Mouse (Mus musculus) midbrain, postnatal 0 days (tissue): ENCODE data around the gene Cobll1. TPM values are rescaled to one million over a fixed set of nuclear protein-coding genes. Genes with fewer than 3 reads are reported as not detected.
"Not testable (repeated sequence)": the region's sequence is repeated elsewhere in the genome, so short reads cannot be mapped to it uniquely, and the experiment has no call there.

ENCODE experiments used
- ATAC-seq: fragments of 200-750 bp; cut with Nextera tagmentation; 2 replicates; pipeline ENCODE4 v1.8.0; 2017; ENCODE audit warnings: moderate number of reproducible peaks, mild to moderate bottlenecking, moderate TSS enrichment, moderate library complexity; ENCODE audit not compliant: low FRiP score
- DNase-seq: peaks from one replicate; pipeline ENCODE4 v3.0.0-alpha.2; 2015; ENCODE audit warnings: low spot score
- H3K27ac ChIP-seq: fragments of 300-500 bp; sonication (generic); 2 replicates; pipeline ENCODE4 v1.5.1; 2014; ENCODE audit warnings: low read depth, mild to moderate bottlenecking, low read length, mixed read lengths
- H3K27me3 ChIP-seq: fragments of 300-500 bp; sonication (generic); 2 replicates; pipeline ENCODE4 v1.6.1; 2014; ENCODE audit warnings: low read length, control low read depth, mixed read lengths; ENCODE audit not compliant: insufficient read depth
- H3K36me3 ChIP-seq: fragments of 300-500 bp; sonication (generic); 2 replicates; pipeline ENCODE4 v1.6.1; 2014; ENCODE audit warnings: low read length, control low read depth, mixed read lengths; ENCODE audit not compliant: insufficient read depth
- H3K4me1 ChIP-seq: fragments of 300-500 bp; sonication (generic); 2 replicates; pipeline ENCODE4 v1.6.1; 2014; ENCODE audit warnings: mild to moderate bottlenecking, control low read depth, antibody characterized with exemption, low read length, mixed read lengths; ENCODE audit not compliant: insufficient read depth
- H3K4me2 ChIP-seq: fragments of 300-500 bp; sonication (generic); 2 replicates; pipeline ENCODE4 v1.6.1; 2014; ENCODE audit warnings: low read depth, mild to moderate bottlenecking, low read length, mixed read lengths; ENCODE audit not compliant: poor library complexity, severe bottlenecking
- H3K4me3 ChIP-seq: fragments of 300-500 bp; sonication (generic); 2 replicates; pipeline ENCODE4 v1.5.1; 2014; ENCODE audit warnings: low read depth, mild to moderate bottlenecking, low read length, moderate library complexity
- H3K9ac ChIP-seq: fragments of 300-500 bp; sonication (generic); replicated peaks from 2 replicates; pipeline ENCODE4 v1.6.1; 2014; ENCODE audit warnings: mild to moderate bottlenecking, low read length, moderate library complexity, mixed read lengths; ENCODE audit not compliant: poor library complexity, severe bottlenecking
- H3K9me3 ChIP-seq: fragments of 300-500 bp; sonication (generic); 2 replicates; pipeline ENCODE4 v1.6.1; 2016; ENCODE audit warnings: low read length, control low read depth
- CTCF ChIP-seq: IDR thresholded peaks from 2 replicates; pipeline ENCODE4 v1.5.1; 2016; ENCODE audit warnings: antibody characterized with exemption, mild to moderate bottlenecking
- WGBS: fragments of 180-500 bp; shearing (Covaris S2); extraction: QIAGEN DNeasy Blood & Tissue Kit; methylation state at CpG from one replicate; pipeline ENCODE4 v1.1.7; 2014; 5-methylcytosine and 5-hydroxymethylcytosine counted together
- polyA plus RNA-seq: library from polyadenylated mRNA; unstranded; fragments of >200 nt; fragmentation: Nextera tagmentation; extraction: Ambion mirVana; gene quantifications from 2 replicates; pipeline ENCODE4 v1.2.1, GENCODE M21; 2015
- total RNA-seq: library from RNA; depleted of rRNA; stranded (reverse); fragments of >200 nt; gene quantifications from 2 replicates; pipeline ENCODE4 v1.2.3, GENCODE M21; 2014

Gene Cobll1
- total and polyA plus RNA-seq, 2 experiments from 2014 or later, result 2.5 to 2.9 TPM

GRCm38 (mm10) chr2:65273910-65274309 is 34.7 kb upstream of the Cobll1 start:
- WGBS, result 49% methylated on average over 2 of the region's 2 CpGs
- H3K4me1 ChIP-seq, result no peaks in the 10 kb centered on the region
- TF ChIP-seq CTCF, result no peak

GRCm38 (mm10) chr2:65268731-65269130 is 29.5 kb upstream of the Cobll1 start:
- Histone ChIP-seq H3K36me3 (no peaks in the 10 kb centered on the region), H3K4me3 (no peak overlapping the region), H3K9ac (no peak overlapping the region), H3K4me1 (no peaks in the 10 kb centered on the region), H3K4me2 (no peak overlapping the region), H3K9me3 (no peaks in the 10 kb centered on the region), H3K27ac (no peak overlapping the region), H3K27me3 (no peaks in the 10 kb centered on the region)
- no peak for ATAC-seq
- no peak for TF ChIP-seq CTCF
- WGBS, result 93% methylated on average over 6 of the region's 6 CpGs
- no peak for DNase-seq

More at GRCm38 (mm10) chr2:65273910-65274309, 34.7 kb upstream of the Cobll1 start:
- Histone ChIP-seq H3K4me3 (no peak overlapping the region), H3K9ac (no peak overlapping the region), H3K27ac (no peak overlapping the region), H3K9me3 (no peaks in the 10 kb centered on the region), H3K4me2 (no peak overlapping the region), H3K36me3 (no peaks in the 10 kb centered on the region), H3K27me3 (no peaks in the 10 kb centered on the region)
- DNase-seq (no peak), ATAC-seq (no peak)

DNA sequence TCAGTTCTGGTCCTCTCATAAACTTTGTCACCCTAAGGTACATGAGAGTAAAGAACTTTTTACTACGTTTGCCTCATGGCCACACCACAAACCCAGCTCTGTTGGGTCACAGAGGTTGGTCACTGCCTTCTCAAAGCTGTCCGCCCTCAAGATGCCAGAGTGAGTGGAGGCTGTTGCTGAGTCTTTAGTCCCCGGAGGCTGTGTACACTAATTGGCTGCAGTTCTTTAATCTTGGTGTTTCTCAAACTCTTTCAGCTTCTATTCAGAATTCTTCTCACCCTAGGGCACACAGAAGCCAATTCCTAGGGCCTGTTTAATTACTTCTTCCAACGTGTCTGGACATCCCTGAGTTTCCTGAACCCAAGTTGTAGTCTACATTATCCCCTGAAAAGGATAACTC is 28.6 kb upstream of the Cobll1 start:
- H3K4me2 ChIP-seq, result no peak overlapping the region
- no peak overlapping the region for H3K4me3 ChIP-seq
- no peak overlapping the region for H3K9ac ChIP-seq
- 58% methylated on average over 4 of the region's 4 CpGs for WGBS
- H3K36me3 ChIP-seq, result no peaks in the 10 kb centered on the region
- no peak for DNase-seq
- H3K9me3 ChIP-seq, result no peaks in the 10 kb centered on the region
- ATAC-seq, result no peak
- H3K4me1 ChIP-seq, result no peaks in the 10 kb centered on the region
- H3K27me3 ChIP-seq, result no peaks in the 10 kb centered on the region
- TF ChIP-seq CTCF, result no peak
- H3K27ac ChIP-seq, result no peak overlapping the region

DNA sequence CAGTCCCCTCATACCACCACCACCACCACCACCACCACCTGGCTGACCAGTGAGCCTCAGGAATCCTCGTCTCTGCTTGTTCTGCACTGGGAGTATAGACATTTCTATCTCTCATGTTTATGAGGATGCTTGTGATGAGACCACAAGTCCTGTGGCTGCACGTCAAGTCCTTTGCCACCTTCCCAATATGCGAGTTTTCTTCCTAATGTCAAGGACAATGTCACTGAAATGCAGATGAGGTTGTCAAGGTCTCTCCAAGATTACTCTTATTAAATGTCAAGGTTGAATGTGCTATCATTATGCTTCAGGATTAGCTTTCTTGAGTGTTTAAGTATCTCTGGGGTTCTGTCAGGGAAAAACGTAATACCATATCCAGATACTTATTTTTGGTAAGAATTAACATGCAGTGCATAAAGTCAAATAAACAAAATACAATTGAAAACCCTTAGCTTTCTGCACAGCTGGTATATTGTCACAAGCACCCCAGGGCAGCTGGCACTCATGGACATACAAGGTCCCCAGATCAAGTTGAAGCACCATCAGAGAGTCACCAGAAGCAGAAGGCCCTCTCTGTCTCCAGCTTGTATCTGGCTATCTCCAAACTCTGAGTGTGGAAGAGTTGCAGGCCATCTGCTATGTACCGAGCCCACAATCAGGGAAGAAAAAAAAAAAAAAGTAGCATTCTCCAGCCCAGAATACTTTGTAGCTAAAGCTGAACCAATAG is 27.5 kb upstream of the Cobll1 start:
- Histone ChIP-seq H3K9me3 (no peaks in the 10 kb centered on the region), H3K27me3 (no peaks in the 10 kb centered on the region), H3K4me2 (no peak overlapping the region), H3K4me3 (no peak overlapping the region), H3K36me3 (no peaks in the 10 kb centered on the region), H3K9ac (no peak overlapping the region), H3K4me1 (no peaks in the 10 kb centered on the region), H3K27ac (no peak overlapping the region)
- DNase-seq (no peak), ATAC-seq (no peak)
- no peak for TF ChIP-seq CTCF
- 83% methylated on average over 5 of the region's 5 CpGs for whole genome bisulfite sequencing

DNA sequence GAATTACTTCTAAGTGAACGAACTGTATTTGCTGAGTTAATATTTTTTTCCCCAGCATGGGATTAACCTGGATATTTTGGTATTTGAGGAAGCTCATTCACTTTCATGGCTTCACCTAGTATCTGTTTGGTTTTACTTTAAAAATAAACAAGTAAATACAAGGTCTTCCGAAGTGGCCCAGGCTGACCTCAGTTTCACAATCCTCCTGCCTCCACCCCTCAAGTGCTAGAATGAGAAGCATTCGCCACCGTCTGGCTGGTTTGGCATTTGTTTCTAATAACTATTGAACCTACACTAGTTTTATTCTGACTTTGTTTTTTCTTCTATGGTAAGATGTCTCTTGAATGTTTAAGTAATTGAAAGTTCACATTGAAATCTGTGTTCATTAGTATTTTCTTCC is 23.0 kb upstream of the Cobll1 start:
- no peaks in the 10 kb centered on the region for H3K27me3 ChIP-seq
- 75% methylated on average over 4 of the region's 4 CpGs for WGBS
- no peak for TF ChIP-seq CTCF
- H3K27ac ChIP-seq, result no peak overlapping the region
- DNase-seq, result no peak
- H3K4me1 ChIP-seq, result no peaks in the 10 kb centered on the region
- H3K36me3 ChIP-seq, result no peaks in the 10 kb centered on the region
- no peak overlapping the region for H3K9ac ChIP-seq
- no peak overlapping the region for H3K4me3 ChIP-seq
- H3K4me2 ChIP-seq, result no peak overlapping the region
- no peak for ATAC-seq
- H3K9me3 ChIP-seq, result no peaks in the 10 kb centered on the region

DNA sequence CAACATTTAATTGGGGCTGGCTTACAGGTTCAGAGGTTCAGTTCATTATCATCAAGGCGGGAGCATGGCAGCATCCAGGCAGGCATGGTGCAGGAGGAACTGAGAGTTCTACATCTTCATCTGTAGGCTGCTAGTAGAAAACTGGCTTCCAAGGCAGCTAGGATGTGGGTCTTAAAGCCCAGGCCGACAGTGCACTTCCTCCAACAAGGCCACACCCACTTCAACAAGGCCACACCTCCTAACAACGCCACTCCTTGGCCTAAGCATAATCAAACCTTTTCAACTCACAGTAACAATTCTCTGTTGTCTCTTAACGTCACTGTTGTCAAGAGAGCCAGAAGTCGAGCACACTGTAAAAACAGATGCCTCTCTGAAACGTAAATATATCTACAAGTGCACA is 21.6 kb upstream of the Cobll1 start:
- not testable (repeated sequence) for H3K4me1 ChIP-seq, DNase-seq, H3K4me3 ChIP-seq, H3K9me3 ChIP-seq, ATAC-seq, H3K27me3 ChIP-seq, H3K36me3 ChIP-seq, H3K27ac ChIP-seq, H3K9ac ChIP-seq, H3K4me2 ChIP-seq
- 82% methylated on average over 6 of the region's 6 CpGs for WGBS
